Mouse (Mus musculus) fat pad, adult 2 months (tissue): Measurements from ENCODE around the gene Aff3.

Experiments
- DNase-seq: peaks from one replicate; pipeline ENCODE4 v3.0.0-alpha.2; 2011; ENCODE audit warnings: low read depth, low spot score; ENCODE audit errors: extremely low read depth

Gene Aff3

GRCm38 (mm10) chr1:38664777-38665176, at the start of gene Aff3:
TSS of gene Aff3 (minus strand) at chr1:38664955.
- DNase-seq, result no peak

- DNase-seq, result no peak
Measured at GRCm38 (mm10) chr1:38700646-38701045, 35.9 kb upstream of the Aff3 start.

GRCm38 (mm10) chr1:38699244-38699643, 34.5 kb upstream of the Aff3 start:
- DNase-seq, result no peak

GRCm38 (mm10) chr1:38695812-38696681, 31.3 kb upstream of the Aff3 start:
- DNase-seq, result no peak

GRCm38 (mm10) chr1:38695089-38695811, 30.5 kb upstream of the Aff3 start:
- DNase-seq, result no peak

GRCm38 (mm10) chr1:38694142-38694541, 29.4 kb upstream of the Aff3 start:
- DNase-seq, result no peak

GRCm38 (mm10) chr1:38690471-38690870, 25.7 kb upstream of the Aff3 start:
- no peak for DNase-seq

GRCm38 (mm10) chr1:38688216-38688615, 23.5 kb upstream of the Aff3 start:
- no peak for DNase-seq

GRCm38 (mm10) chr1:38685706-38686105, 21.0 kb upstream of the Aff3 start:
- no peak for DNase-seq

- no peak for DNase-seq
Measured at GRCm38 (mm10) chr1:38683158-38683721, 18.5 kb upstream of the Aff3 start.

GRCm38 (mm10) chr1:38679890-38680289, 15.1 kb upstream of the Aff3 start:
- DNase-seq, result no peak

GRCm38 (mm10) chr1:38671756-38672155, 7.0 kb upstream of the Aff3 start:
- no peak for DNase-seq

- DNase-seq, result no peak
Measured at GRCm38 (mm10) chr1:38671019-38671418, 6.3 kb upstream of the Aff3 start.

- no peak for DNase-seq
Measured at GRCm38 (mm10) chr1:38668327-38668726, 3.6 kb upstream of the Aff3 start.

- DNase-seq, result no peak
Measured at GRCm38 (mm10) chr1:38667892-38668291, 3.1 kb upstream of the Aff3 start.

GRCm38 (mm10) chr1:38666766-38667118, 2.0 kb upstream of the Aff3 start:
- DNase-seq, result no peak

GRCm38 (mm10) chr1:38666111-38666765, 1.5 kb upstream of the Aff3 start:
- DNase-seq, result no peak

GRCm38 (mm10) chr1:38665611-38666010, 856 bp upstream of the Aff3 start:
- DNase-seq, result no peak

GRCm38 (mm10) chr1:38664261-38664660, 494 bp downstream of the Aff3 start:
- DNase-seq, result no peak

GRCm38 (mm10) chr1:38662616-38663193, 2.0 kb downstream of the Aff3 start:
- no peak for DNase-seq

- DNase-seq, result no peak
Measured at GRCm38 (mm10) chr1:38658933-38659553, 5.7 kb downstream of the Aff3 start.
